8 mouse cellular contexts compared by ENCODE assay signal in the genomic region with DNA sequence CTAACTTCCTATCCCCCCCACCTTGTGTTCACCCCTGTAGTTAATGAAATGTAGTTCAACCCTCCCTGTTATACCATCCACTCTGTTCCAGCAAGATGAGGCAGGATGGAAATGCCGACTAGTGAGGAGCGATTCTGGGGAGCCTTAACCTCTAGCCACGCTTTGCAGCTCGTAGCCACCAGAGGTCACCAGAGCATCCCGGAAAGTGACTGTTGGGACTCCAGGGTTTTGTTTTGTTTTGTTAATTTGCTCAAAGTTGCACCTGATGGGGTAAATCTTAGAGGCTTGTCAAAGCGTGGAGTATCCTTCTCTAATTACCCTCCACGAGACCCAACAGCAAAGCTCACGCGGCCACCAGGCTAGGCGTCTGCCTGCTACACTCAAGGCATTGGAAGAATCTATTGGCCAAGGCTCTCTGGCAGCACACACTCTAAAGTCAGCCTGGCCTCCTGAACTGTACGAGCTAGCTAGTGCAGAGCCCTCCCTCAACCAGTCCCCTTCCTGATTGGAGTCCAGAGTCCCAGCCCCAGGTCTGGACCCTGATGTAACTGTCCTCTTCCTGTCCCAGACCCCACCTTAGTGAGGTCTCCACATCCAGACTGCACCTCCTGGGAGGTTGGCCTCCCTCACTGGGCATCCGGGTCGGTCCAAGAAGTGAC. TPM values are rescaled to one million over a fixed set of nuclear protein-coding genes. Genes with fewer than 3 reads are reported as not detected.
DNase-seq lines count a peak whose midpoint lies in the region; ATAC-seq lines count a peak whose summit lies in the region.

No protein-coding gene starts in this region.

- peak overlapping the region; percentile 13 for H3K4me3 ChIP-seq in forebrain, embryonic 10.5 days
- H3K4me3 ChIP-seq in forebrain, embryonic 16.5 days (replicated peaks; ENCODE audit: low read length), result no peak overlapping the region
- peak overlapping the region; percentile 36 for H3K4me3 ChIP-seq in heart, embryonic 15.5 days

- H3K36me3 ChIP-seq in forebrain, embryonic 10.5 days (replicated peaks), result peaks cover 33% of the 10 kb centered on the region
- H3K36me3 ChIP-seq in forebrain, embryonic 16.5 days (ENCODE audit: control insufficient read depth, insufficient read depth), result peaks cover 3% of the 10 kb centered on the region; the same call in 1 of the 2 replicates
- H3K36me3 ChIP-seq in heart, embryonic 15.5 days, result peaks cover 8% of the 10 kb centered on the region; the same call in 1 of the 2 replicates

- peak overlapping the region; percentile 76 for H3K27ac ChIP-seq in forebrain, embryonic 10.5 days
- H3K27ac ChIP-seq in forebrain, embryonic 16.5 days (ENCODE audit: low read length), result no peak overlapping the region
- H3K27ac ChIP-seq in heart, embryonic 15.5 days, result no peak overlapping the region

- DNase-seq in forebrain, embryonic 10.5 days (ENCODE audit: extremely low spot score, low spot score), result peak; percentile 55
- DNase-seq in ES-CJ7 (ENCODE audit: low read depth, low spot score), result peak; percentile 84
- peak; percentile 69 to 73 for DNase-seq in cerebellum, postnatal 36 days
- peak; percentile 59 for DNase-seq in kidney, postnatal 14 days
- peak; percentile 60 for DNase-seq in thymus, postnatal 0 days (ENCODE audit: low spot score)

- no peak overlapping the region for H3K4me2 ChIP-seq in forebrain, embryonic 16.5 days (ENCODE audit: low read length)
- peak overlapping the region; percentile 61 for H3K4me2 ChIP-seq in heart, embryonic 15.5 days

- H3K27me3 ChIP-seq in forebrain, embryonic 10.5 days (ENCODE audit: poor library complexity, severe bottlenecking), result peaks cover 16% of the 10 kb centered on the region; the same call in 1 of the 2 replicates
- H3K27me3 ChIP-seq in forebrain, embryonic 16.5 days (replicated peaks; ENCODE audit: control insufficient read depth, insufficient read depth, low read length), result no peaks in the 10 kb centered on the region
- H3K27me3 ChIP-seq in heart, embryonic 15.5 days, result peaks cover 13% of the 10 kb centered on the region; the same call in 1 of the 2 replicates

- WGBS in forebrain, embryonic 10.5 days, result 7% methylated on average over 13 of the region's 13 CpGs
- 4% methylated on average over 13 of the region's 13 CpGs for WGBS in forebrain, embryonic 16.5 days
- WGBS in heart, embryonic 15.5 days, result 5% methylated on average over 13 of the region's 13 CpGs

- no peak for ATAC-seq in forebrain, embryonic 16.5 days
- ATAC-seq in heart, embryonic 15.5 days (replicated peaks; ENCODE audit: insufficient number of reproducible peaks, insufficient read depth, low FRiP score, low read depth), result 0 out of 2 replicates have a peak, but pooled peaks have one; percentile 58
- ATAC-seq in megakaryocyte progenitor cell, adult 5-6 weeks (replicated peaks; ENCODE audit: poor library complexity), result peak; percentile 93

- no peaks in the 10 kb centered on the region for H3K9me3 ChIP-seq in forebrain, embryonic 10.5 days
- H3K9me3 ChIP-seq in forebrain, embryonic 16.5 days (ENCODE audit: control insufficient read depth, low read length), result no peaks in the 10 kb centered on the region
- H3K9me3 ChIP-seq in heart, embryonic 15.5 days (replicated peaks), result no peaks in the 10 kb centered on the region

- no peak overlapping the region for H3K9ac ChIP-seq in forebrain, embryonic 16.5 days (replicated peaks; ENCODE audit: low read depth, low read length)
- H3K9ac ChIP-seq in heart, embryonic 15.5 days, result peak overlapping the region; percentile 28; the same call in 1 of the 2 replicates

- H3K4me1 ChIP-seq in forebrain, embryonic 10.5 days, result peaks cover 36% of the 10 kb centered on the region
- H3K4me1 ChIP-seq in forebrain, embryonic 16.5 days (replicated peaks; ENCODE audit: control insufficient read depth, insufficient read depth, low read length), result 0 out of 2 replicates have a peak, but pooled peaks cover 2% of the 10 kb centered on the region
- H3K4me1 ChIP-seq in heart, embryonic 15.5 days (replicated peaks), result peaks cover 12% of the 10 kb centered on the region

RNA-seq across cellular contexts. Expression of gene Col8a2, which starts 8.6 kb away (rescaled TPM):
- 5.9 and 6.8 TPM in 2 replicates for polyA plus RNA-seq in forebrain, embryonic 10.5 days (2016; fragmentation: Nextera tagmentation; extraction: Ambion mirVana)
- polyA plus RNA-seq in forebrain, embryonic 16.5 days (2015; fragmentation: Nextera tagmentation; extraction: Ambion mirVana), result 2.1 and 3.6 TPM in 2 replicates
- polyA plus RNA-seq in heart, embryonic 15.5 days (2015; fragmentation: Nextera tagmentation; extraction: Ambion mirVana), result 5.2 and 10.9 TPM in 2 replicates
- total RNA-seq in megakaryocyte progenitor cell, adult 5-6 weeks (2015), result not detected in 2 replicates
- total RNA-seq in megakaryocyte progenitor cell, adult 5-6 weeks (2017), result not detected in 2 replicates
- polyA plus RNA-seq in thymus, postnatal 0 days (2015; fragmentation: Nextera tagmentation; extraction: Ambion mirVana), result 3.1 and 3.5 TPM in 2 replicates

RNA-seq across cellular contexts. Expression of gene Trappc3, which starts 15.9 kb away (rescaled TPM):
- 84.8 and 86.8 TPM in 2 replicates for polyA plus RNA-seq in forebrain, embryonic 10.5 days (2016; fragmentation: Nextera tagmentation; extraction: Ambion mirVana)
- polyA plus RNA-seq in forebrain, embryonic 16.5 days (2015; fragmentation: Nextera tagmentation; extraction: Ambion mirVana), result 179 and 192 TPM in 2 replicates
- polyA plus RNA-seq in heart, embryonic 15.5 days (2015; fragmentation: Nextera tagmentation; extraction: Ambion mirVana), result 73.1 and 77.6 TPM in 2 replicates
- total RNA-seq in megakaryocyte progenitor cell, adult 5-6 weeks (2015), result 33.5 and 38.5 TPM in 2 replicates
- 54.6 and 61.8 TPM in 2 replicates for total RNA-seq in megakaryocyte progenitor cell, adult 5-6 weeks (2017)
- polyA plus RNA-seq in thymus, postnatal 0 days (2015; fragmentation: Nextera tagmentation; extraction: Ambion mirVana), result 112 and 123 TPM in 2 replicates

RNA-seq across cellular contexts. Expression of gene Map7d1, which starts 21.9 kb away (rescaled TPM):
- polyA plus RNA-seq in forebrain, embryonic 10.5 days (2016; fragmentation: Nextera tagmentation; extraction: Ambion mirVana), result 45.6 and 47.1 TPM in 2 replicates
- polyA plus RNA-seq in forebrain, embryonic 16.5 days (2015; fragmentation: Nextera tagmentation; extraction: Ambion mirVana), result 64.7 and 68.7 TPM in 2 replicates
- 39.4 and 50.7 TPM in 2 replicates for polyA plus RNA-seq in heart, embryonic 15.5 days (2015; fragmentation: Nextera tagmentation; extraction: Ambion mirVana)
- 18.8 and 21.1 TPM in 2 replicates for total RNA-seq in megakaryocyte progenitor cell, adult 5-6 weeks (2015)
- total RNA-seq in megakaryocyte progenitor cell, adult 5-6 weeks (2017), result 35.8 and 39.6 TPM in 2 replicates
- 15.9 and 18.2 TPM in 2 replicates for polyA plus RNA-seq in thymus, postnatal 0 days (2015; fragmentation: Nextera tagmentation; extraction: Ambion mirVana)

RNA-seq across cellular contexts. Expression of gene Adprhl2, which starts 43.5 kb away (rescaled TPM):
- polyA plus RNA-seq in forebrain, embryonic 10.5 days (2016; fragmentation: Nextera tagmentation; extraction: Ambion mirVana), result 91.6 TPM in 2 replicates
- 81.7 and 88.1 TPM in 2 replicates for polyA plus RNA-seq in forebrain, embryonic 16.5 days (2015; fragmentation: Nextera tagmentation; extraction: Ambion mirVana)
- polyA plus RNA-seq in heart, embryonic 15.5 days (2015; fragmentation: Nextera tagmentation; extraction: Ambion mirVana), result 30.4 and 44.9 TPM in 2 replicates
- total RNA-seq in megakaryocyte progenitor cell, adult 5-6 weeks (2015), result 6.6 and 9.3 TPM in 2 replicates
- total RNA-seq in megakaryocyte progenitor cell, adult 5-6 weeks (2017), result 27.9 and 34.4 TPM in 2 replicates
- polyA plus RNA-seq in thymus, postnatal 0 days (2015; fragmentation: Nextera tagmentation; extraction: Ambion mirVana), result 70.4 and 73.0 TPM in 2 replicates

RNA-seq across cellular contexts. Expression of gene Tekt2, which starts 47.5 kb away (rescaled TPM):
- 2.3 TPM in 2 replicates for polyA plus RNA-seq in forebrain, embryonic 10.5 days (2016; fragmentation: Nextera tagmentation; extraction: Ambion mirVana)
- 15.1 and 15.3 TPM in 2 replicates for polyA plus RNA-seq in forebrain, embryonic 16.5 days (2015; fragmentation: Nextera tagmentation; extraction: Ambion mirVana)
- 1.1 and 2.4 TPM in 2 replicates for polyA plus RNA-seq in heart, embryonic 15.5 days (2015; fragmentation: Nextera tagmentation; extraction: Ambion mirVana)
- total RNA-seq in megakaryocyte progenitor cell, adult 5-6 weeks (2015), result not detected in 2 replicates
- total RNA-seq in megakaryocyte progenitor cell, adult 5-6 weeks (2017), result not detected in 2 replicates
- polyA plus RNA-seq in thymus, postnatal 0 days (2015; fragmentation: Nextera tagmentation; extraction: Ambion mirVana), result 2.3 and 2.4 TPM in 2 replicates
